In the genomic region with DNA sequence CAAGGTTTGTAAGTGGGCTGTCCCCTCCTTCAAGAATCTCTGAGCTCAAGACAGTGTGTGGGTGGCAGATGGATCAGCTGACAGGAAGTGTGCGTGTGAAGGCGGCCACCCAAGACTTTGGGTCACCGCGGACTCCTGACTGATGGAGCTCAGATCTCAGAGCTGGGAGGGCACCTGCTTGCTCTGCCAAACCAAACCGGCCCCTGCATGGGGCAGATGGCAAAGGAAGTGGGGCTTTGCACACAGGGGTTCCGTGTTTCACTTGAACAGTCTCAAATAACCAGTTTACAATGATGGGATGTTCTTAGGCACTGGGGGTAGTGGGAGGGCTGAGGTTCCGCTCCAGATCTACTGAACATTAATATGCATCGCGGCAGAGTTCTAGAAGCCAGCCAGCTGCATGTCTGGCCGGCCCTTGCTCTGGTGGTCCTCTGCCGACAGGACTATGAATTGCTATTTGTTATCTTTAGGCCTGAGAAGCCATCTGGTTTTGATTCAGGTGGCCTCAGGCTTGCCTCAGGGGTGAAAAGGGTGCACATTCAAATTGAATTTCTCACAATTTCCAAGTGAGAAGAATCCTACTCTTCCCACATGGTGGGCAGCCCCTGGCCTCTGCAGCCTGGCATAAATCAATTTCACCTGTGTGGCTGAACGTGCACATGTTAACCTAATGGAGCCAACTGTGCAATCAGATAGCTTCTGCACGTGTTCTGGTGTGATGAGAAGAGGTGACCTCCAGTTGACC, we compare ENCODE assay signal across 8 mouse cellular contexts.
DNase-seq lines count a peak whose midpoint lies in the region; ATAC-seq lines count a peak whose summit lies in the region.

No protein-coding gene starts in this region.

- no peak overlapping the region for H3K9ac ChIP-seq in kidney, embryonic 15.5 days
- no peak overlapping the region for H3K9ac ChIP-seq in midbrain, embryonic 16.5 days (ENCODE audit: low read depth, low read length)

- peak overlapping the region; percentile 50 for H3K4me2 ChIP-seq in kidney, embryonic 15.5 days
- no peak overlapping the region for H3K4me2 ChIP-seq in midbrain, embryonic 16.5 days (ENCODE audit: low read length)

- peak overlapping the region; percentile 9 for H3K4me3 ChIP-seq in kidney, embryonic 15.5 days (replicated peaks)
- no peak overlapping the region for H3K4me3 ChIP-seq in midbrain, embryonic 16.5 days (ENCODE audit: low read depth, low read length)

- H3K27ac ChIP-seq in kidney, embryonic 15.5 days: peak overlapping the region; percentile 61
- no peak overlapping the region for H3K27ac ChIP-seq in midbrain, embryonic 16.5 days (ENCODE audit: low read length)

- no peaks in the 10 kb centered on the region for H3K9me3 ChIP-seq in kidney, embryonic 15.5 days (replicated peaks)
- H3K9me3 ChIP-seq in midbrain, embryonic 16.5 days (replicated peaks; ENCODE audit: control insufficient read depth, low read length, poor library complexity, severe bottlenecking): no peaks in the 10 kb centered on the region

- ATAC-seq in kidney, embryonic 15.5 days (replicated peaks; ENCODE audit: low FRiP score): peak; percentile 89
- ATAC-seq in megakaryocyte progenitor cell, adult 5-6 weeks (replicated peaks; ENCODE audit: poor library complexity): peak; percentile 55
- no peak for ATAC-seq in midbrain, embryonic 16.5 days

- peaks cover 30% of the 10 kb centered on the region for H3K4me1 ChIP-seq in kidney, embryonic 15.5 days
- no peaks in the 10 kb centered on the region for H3K4me1 ChIP-seq in midbrain, embryonic 16.5 days (ENCODE audit: control insufficient read depth, insufficient read depth, low read length)

- 13% methylated on average over 13 of the region's 13 CpGs for WGBS in kidney, embryonic 15.5 days
- WGBS in midbrain, embryonic 16.5 days: 80% methylated on average over 13 of the region's 13 CpGs

- DNase-seq in kidney, postnatal 36 days: no peak
- DNase-seq in CD4-positive helper T cell, adult 2 months (ENCODE audit: low read depth, low spot score): peak; percentile 25
- peak; percentile 48 for DNase-seq in embryo, embryonic 11.5 days (ENCODE audit: low read depth, low spot score)
- DNase-seq in right cerebral cortex, postnatal 4 days: no peak
- DNase-seq in layer of hippocampus, postnatal 36 days: no peak

- no peaks in the 10 kb centered on the region for H3K36me3 ChIP-seq in kidney, embryonic 15.5 days
- no peaks in the 10 kb centered on the region for H3K36me3 ChIP-seq in midbrain, embryonic 16.5 days (ENCODE audit: control insufficient read depth, insufficient read depth, low read length)

- H3K27me3 ChIP-seq in kidney, embryonic 15.5 days: no peaks in the 10 kb centered on the region
- no peaks in the 10 kb centered on the region for H3K27me3 ChIP-seq in midbrain, embryonic 16.5 days (ENCODE audit: control insufficient read depth, insufficient read depth, low read depth, low read length)

Comparison
In these comparisons a context has a peak if more than half of its experiments do, and no peak if none do; other contexts are left out.
1. DNase-seq: peak in CD4-positive helper T cell, adult 2 months (single experiment) and embryo, embryonic 11.5 days (single experiment); none in kidney, postnatal 36 days (0 of 2), right cerebral cortex, postnatal 4 days (single experiment) and layer of hippocampus, postnatal 36 days (0 of 2).